Mouse (Mus musculus): Measurements from ENCODE around the gene Psmb5. TPM values are rescaled to one million over a fixed set of nuclear protein-coding genes. Genes with fewer than 3 reads are reported as not detected.

The Psmb5 gene
- polyA plus RNA-seq, 1 experiment from 2014 or later: 400 TPM

DNA sequence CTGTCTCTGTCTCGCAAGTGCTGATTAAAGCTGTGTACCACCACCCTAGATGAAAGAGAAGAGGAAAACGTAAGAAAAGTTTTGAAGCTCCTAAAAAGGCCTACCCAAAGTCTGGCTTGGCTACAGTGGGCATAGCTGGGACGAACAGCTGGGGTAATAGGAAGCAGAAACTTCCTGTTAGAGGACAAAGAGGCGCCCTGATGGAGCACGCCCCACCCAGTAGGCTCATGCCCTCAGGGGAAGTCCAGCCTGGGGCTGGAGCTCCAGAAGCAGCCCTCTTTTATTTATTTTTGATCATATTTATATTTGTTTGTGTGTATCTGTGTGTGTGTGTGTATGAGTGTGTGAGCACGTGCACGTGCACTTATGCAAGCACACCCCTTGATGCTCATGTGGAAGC is 38.2 kb downstream of the Psmb5 start:
- no peak for ATAC-seq (ENCODE audit: low FRiP score, low read depth)
- peaks cover 27% of the 10 kb centered on the region for H3K27me3 ChIP-seq
- no peak overlapping the region for H3K9ac ChIP-seq (replicated peaks)
- H3K4me2 ChIP-seq (replicated peaks): no peak overlapping the region
- no peak overlapping the region for H3K4me3 ChIP-seq
- peaks cover 25% of the 10 kb centered on the region for H3K4me1 ChIP-seq
- H3K9me3 ChIP-seq: no peaks in the 10 kb centered on the region
- WGBS: 92% methylated on average over 7 of the region's 7 CpGs
- H3K36me3 ChIP-seq: peaks cover 5% of the 10 kb centered on the region
- no peak overlapping the region for H3K27ac ChIP-seq (replicated peaks)

DNA sequence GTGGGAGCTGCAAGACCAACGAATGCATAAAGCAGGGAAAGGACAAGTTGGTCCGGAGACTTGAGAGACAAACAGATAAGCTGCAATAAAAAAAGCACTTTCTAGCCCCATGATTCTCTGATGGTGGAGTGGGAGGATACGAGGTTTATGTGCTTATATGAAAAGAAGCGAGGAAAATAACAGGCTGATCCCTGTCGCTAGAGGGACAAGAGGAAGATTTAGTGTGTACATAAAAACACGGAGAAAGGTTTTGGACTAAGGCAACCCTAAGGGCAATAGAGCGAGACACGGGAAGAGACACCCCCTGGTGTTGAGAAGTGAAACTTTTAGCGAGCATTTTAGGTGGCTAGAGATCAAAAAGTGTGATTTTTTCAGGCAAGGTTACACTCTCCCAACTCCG is 39.8 kb downstream of the Psmb5 start:
- no peak for ATAC-seq (ENCODE audit: low FRiP score, low read depth)
- H3K4me1 ChIP-seq: peaks cover 41% of the 10 kb centered on the region
- H3K9ac ChIP-seq (replicated peaks): peak overlapping the region; percentile 87; the same call in 1 of the 2 replicates
- WGBS: 2% methylated on average over 10 of the region's 10 CpGs
- peaks cover 31% of the 10 kb centered on the region for H3K27me3 ChIP-seq
- H3K4me2 ChIP-seq (replicated peaks): peak overlapping the region; percentile 76
- H3K4me3 ChIP-seq: peak overlapping the region; percentile 78
- H3K9me3 ChIP-seq: no peaks in the 10 kb centered on the region
- peak overlapping the region; percentile 82 for H3K27ac ChIP-seq (replicated peaks)
- no peaks in the 10 kb centered on the region for H3K36me3 ChIP-seq

DNA sequence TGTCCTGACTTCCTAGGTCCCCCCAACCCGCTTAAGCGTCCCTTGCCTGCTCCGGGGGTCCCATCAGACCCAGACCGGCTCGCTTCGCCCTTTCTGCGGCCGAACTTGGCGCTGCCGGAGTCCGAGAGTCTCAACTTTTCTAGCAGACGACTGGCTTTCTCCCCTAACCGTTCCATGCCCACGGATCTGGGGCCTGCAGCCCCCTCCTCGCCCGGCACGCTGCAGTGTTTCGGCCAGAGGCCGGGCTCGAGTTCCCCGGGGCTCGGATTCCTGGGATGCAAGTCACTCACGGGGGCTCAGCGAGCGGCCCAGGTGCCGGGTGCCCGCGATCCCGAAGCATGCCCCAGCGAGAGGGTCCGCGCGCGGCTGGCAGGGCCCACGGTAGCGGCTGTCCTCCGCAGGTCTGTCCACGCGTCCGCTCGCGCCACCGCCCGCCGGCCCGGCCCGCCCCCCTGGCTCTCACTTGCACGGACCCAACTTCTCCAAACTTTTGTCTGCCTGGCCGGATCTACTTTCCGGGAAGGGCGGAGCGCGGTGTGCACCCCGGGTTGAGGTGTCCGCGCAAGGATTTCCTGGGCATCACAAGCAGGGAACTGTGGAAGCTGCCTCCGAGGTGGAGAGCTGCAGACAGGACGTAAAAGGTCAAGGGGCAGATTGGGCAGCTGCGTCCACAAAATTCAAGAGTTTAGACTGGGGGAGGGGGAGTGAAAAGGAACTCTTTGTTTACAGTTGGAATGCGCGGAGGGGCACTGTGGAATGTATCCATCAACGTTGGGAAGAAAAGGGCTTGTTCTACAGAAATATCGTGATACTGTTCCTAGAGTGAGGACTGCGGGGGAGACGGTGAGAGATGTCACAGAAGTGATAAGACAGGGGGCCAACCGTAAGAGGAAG is 40.5 kb downstream of the Psmb5 start, which contains the start of gene Ajuba:
Gene Ajuba (minus strand): TSS at position 470 of the 894 bp plus-strand sequence.
- Histone ChIP-seq H3K4me2 (replicated peaks) (peak within 1 kb of the TSS; percentile 76), H3K27ac (replicated peaks) (peak within 1 kb of the TSS; percentile 82), H3K9ac (replicated peaks) (peak within 1 kb of the TSS; percentile 87), H3K27me3 (peaks cover 31% of the 10 kb centered on the region), H3K4me3 (peak within 1 kb of the TSS; percentile 78), H3K4me1 (peaks cover 48% of the 10 kb centered on the region), H3K36me3 (no peaks in the 10 kb centered on the region), H3K9me3 (no peaks in the 10 kb centered on the region)
- under 1% methylated on average over 66 of the region's 66 CpGs for WGBS
- ATAC-seq (ENCODE audit: low FRiP score, low read depth): peak; percentile 51

DNA sequence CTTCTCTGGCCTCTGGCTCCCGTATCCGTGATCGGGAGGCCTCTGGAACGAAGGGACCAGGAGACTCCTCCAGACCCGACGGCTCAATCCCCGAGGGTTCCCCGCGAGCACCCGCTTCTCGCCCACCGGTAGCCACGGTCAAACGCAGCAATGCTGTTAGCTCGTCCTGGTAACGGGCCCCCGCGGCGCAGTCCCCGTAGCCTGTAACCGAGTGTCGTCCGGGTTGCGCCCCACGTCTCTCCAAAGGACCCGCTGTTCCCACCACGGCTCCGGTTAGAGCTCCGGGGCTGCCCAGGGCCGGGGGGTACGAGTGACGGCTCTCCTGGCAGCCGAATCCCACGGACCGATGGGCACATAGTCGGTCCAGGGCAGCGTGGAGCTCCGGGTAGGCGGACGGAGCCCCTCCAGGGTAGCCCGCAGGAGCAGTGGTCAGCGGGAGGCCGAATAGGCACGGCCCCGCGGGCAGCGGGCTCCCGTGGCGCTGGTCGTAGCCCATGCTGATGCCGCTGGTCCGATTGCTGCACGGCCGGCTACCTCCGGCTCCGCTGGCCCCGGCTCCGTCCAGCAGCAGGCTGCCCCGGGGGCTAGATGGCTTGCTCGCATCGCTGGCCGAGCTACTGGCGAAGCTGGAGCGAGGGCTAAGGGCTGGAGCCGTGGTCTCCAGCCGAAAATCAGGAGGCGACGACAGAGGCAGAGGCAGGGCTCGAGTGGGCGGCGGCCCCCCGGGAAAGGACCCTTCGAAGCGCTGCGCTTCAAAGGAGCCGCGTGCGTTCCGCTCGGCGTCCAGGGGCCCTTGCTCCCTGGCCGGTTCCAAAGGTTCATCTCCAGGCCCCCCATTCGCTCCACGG is 41.4 kb downstream of the Psmb5 start:
- H3K4me3 ChIP-seq: peak overlapping the region; percentile 78
- H3K36me3 ChIP-seq: peaks cover 2% of the 10 kb centered on the region
- H3K27me3 ChIP-seq: peaks cover 31% of the 10 kb centered on the region
- WGBS: under 1% methylated on average over 80 of the region's 84 CpGs
- peak overlapping the region; percentile 87 for H3K9ac ChIP-seq (replicated peaks)
- ATAC-seq (ENCODE audit: low FRiP score, low read depth): peak; percentile 7; the same call in 1 of the 2 replicates
- peaks cover 57% of the 10 kb centered on the region for H3K4me1 ChIP-seq
- H3K9me3 ChIP-seq: no peaks in the 10 kb centered on the region
- H3K27ac ChIP-seq (replicated peaks): peak overlapping the region; percentile 82
- peak overlapping the region; percentile 76 for H3K4me2 ChIP-seq (replicated peaks)

DNA sequence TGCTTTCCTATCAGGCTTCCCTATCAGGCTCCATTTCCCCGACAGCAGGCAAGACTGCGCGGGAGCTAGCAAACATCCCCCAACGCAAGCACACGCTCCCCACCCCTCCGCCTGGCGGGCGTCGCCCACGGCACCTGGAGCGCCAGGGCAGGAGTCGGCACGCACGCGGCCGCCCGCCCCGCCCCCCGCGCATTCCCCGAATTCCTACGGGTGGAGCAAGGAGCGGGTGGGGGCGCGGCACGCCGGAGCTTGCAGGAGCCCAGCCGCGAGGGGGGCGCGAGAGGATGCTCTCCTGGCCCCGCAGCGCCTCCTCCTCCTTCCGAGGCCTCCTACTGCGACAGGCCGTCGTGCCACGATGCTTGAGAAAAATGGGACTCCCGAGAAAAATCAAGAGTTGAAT is 42.2 kb downstream of the Psmb5 start:
- Histone ChIP-seq H3K27me3 (peaks cover 31% of the 10 kb centered on the region), H3K9me3 (no peaks in the 10 kb centered on the region), H3K9ac (replicated peaks) (peak overlapping the region; percentile 87), H3K27ac (replicated peaks) (peak overlapping the region; percentile 20), H3K4me1 (peaks cover 60% of the 10 kb centered on the region), H3K4me3 (peak overlapping the region; percentile 78), H3K36me3 (peaks cover 10% of the 10 kb centered on the region), H3K4me2 (replicated peaks) (peak overlapping the region; percentile 76)
- under 1% methylated on average over 39 of the region's 39 CpGs for WGBS
- ATAC-seq (ENCODE audit: low FRiP score, low read depth): no peak

DNA sequence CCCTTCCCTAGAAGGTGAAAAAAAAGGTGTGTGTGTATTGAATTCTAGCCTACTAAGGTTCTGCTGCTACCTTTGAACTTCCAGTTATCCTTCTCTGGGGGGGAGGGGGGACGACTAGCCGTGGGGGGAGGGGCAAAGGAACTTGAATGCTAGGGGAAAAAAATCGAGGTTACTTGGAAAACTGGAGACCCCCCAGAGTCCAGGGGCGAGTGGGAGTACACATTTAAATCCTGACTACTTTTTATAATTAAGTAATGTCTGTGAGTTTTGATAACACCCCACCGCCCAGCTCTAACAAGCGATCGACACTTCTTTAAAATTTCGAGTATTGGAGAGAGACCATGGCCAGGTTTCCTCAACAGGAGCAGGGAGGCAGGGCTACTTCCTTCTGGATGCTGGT is 42.8 kb downstream of the Psmb5 start:
- Histone ChIP-seq H3K36me3 (peaks cover 12% of the 10 kb centered on the region), H3K9ac (replicated peaks) (peak overlapping the region; percentile 87), H3K4me1 (peaks cover 63% of the 10 kb centered on the region), H3K4me2 (replicated peaks) (peak overlapping the region; percentile 76), H3K27ac (replicated peaks) (peak overlapping the region; percentile 68; the same call in 1 of the 2 replicates), H3K4me3 (peak overlapping the region; percentile 78), H3K9me3 (no peaks in the 10 kb centered on the region), H3K27me3 (peaks cover 31% of the 10 kb centered on the region)
- 2% methylated on average over 8 of the region's 8 CpGs for WGBS
- no peak for ATAC-seq (ENCODE audit: low FRiP score, low read depth)

DNA sequence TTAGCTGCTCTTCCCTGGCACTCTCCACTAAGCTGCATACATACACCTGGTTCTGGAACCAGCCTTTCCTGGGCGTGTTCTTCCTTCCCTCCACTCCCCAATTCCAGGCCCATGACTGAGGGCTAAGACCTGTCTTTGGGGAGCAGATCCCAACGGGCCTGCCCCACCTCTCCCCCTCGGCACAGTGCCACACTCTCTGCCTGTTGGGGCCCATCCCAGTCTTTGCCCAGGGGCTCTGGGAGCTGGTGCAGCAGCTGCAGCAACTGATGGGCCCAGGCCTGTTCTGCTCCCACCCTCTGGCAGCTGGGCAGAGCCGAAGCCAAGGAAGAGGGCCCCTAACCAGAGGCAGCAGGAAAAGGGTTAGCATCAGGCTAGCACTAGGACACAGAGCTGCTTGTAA is 43.6 kb downstream of the Psmb5 start:
- H3K9me3 ChIP-seq: no peaks in the 10 kb centered on the region
- peaks cover 15% of the 10 kb centered on the region for H3K36me3 ChIP-seq
- peaks cover 31% of the 10 kb centered on the region for H3K27me3 ChIP-seq
- 6% methylated on average over 4 of the region's 4 CpGs for WGBS
- no peak for ATAC-seq (ENCODE audit: low FRiP score, low read depth)
- H3K9ac ChIP-seq (replicated peaks): peak overlapping the region; percentile 87
- peak overlapping the region; percentile 68 for H3K27ac ChIP-seq (replicated peaks)
- peak overlapping the region; percentile 76 for H3K4me2 ChIP-seq (replicated peaks)
- peaks cover 71% of the 10 kb centered on the region for H3K4me1 ChIP-seq
- peak overlapping the region; percentile 78 for H3K4me3 ChIP-seq

DNA sequence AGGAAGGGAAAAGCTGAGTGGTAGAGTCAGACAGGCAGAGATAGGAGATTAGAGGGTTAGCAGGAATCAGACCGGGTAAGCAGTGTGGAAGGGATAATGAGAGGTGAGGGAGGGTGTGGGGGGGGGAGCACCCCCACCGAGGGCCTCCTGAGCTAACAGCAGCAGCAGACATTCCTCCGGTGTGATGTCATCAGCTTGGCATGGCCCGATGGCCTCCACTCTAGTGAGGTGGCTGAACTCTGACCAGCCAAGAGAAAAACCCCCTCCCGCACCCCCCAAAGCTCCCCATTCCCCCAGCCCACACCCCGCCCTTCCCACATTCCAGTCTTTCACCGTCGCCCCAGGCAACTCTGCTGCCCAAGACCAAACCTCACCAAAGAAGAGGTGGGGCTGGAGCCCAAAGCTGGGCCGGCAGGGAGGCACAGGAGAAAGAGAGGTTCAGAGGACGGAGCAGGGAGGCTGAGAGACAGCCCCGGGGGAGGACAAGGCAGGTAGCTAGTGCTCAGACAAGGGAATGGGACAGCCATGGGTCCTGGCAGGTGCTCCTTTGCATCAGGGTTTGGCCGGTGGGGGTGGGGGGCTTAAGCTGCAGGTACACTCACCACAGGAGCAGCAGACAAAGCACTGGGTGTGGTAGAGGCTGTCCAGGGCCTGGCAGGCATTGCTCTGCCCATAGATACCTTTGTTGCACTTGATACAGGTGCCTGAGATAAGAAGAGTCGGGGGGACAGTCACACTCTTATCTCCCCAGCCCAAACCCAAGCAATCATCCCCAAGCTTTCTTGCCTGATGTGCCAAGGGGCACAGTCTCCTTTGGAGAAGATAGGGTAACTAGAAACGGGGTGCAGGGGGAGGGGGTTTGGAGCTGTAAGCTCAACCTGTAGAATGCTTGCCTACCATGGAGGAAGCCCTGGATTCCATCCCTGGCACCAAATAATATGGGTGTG is 44.8 kb downstream of the Psmb5 start:
- WGBS: 3% methylated on average over 14 of the region's 14 CpGs
- H3K27me3 ChIP-seq: peaks cover 31% of the 10 kb centered on the region
- H3K9ac ChIP-seq (replicated peaks): peak overlapping the region; percentile 87; the same call in 1 of the 2 replicates
- H3K4me2 ChIP-seq (replicated peaks): peak overlapping the region; percentile 76
- peaks cover 18% of the 10 kb centered on the region for H3K36me3 ChIP-seq
- H3K4me1 ChIP-seq: peaks cover 68% of the 10 kb centered on the region
- H3K4me3 ChIP-seq: peak overlapping the region; percentile 78
- peak overlapping the region; percentile 81 for H3K27ac ChIP-seq (replicated peaks)
- ATAC-seq (ENCODE audit: low FRiP score, low read depth): peak; percentile 59
- H3K9me3 ChIP-seq: no peaks in the 10 kb centered on the region

DNA sequence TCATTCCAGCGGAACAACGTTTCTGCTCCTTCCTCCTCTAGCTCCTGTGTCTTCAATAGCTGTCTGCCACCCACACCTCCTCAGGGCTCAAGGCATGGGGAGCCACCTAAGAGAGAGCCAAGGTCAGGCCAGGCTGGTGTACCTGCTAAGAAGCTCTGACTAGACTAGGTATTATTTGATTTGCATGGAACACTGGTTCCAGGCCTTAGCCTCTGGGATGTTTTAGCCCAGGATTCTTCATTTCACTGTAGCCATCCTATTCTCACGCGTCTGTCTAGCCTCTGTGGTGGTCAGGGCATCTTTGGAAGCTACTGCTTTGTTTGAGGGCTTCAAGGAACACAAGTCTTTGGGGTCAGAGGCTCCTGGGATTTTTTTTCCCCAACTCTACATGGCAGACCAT is 45.7 kb downstream of the Psmb5 start:
- Histone ChIP-seq H3K9me3 (no peaks in the 10 kb centered on the region), H3K9ac (replicated peaks) (no peak overlapping the region), H3K27me3 (peaks cover 28% of the 10 kb centered on the region), H3K4me2 (replicated peaks) (peak overlapping the region; percentile 76), H3K27ac (replicated peaks) (peak overlapping the region; percentile 81), H3K4me1 (peaks cover 67% of the 10 kb centered on the region), H3K4me3 (no peak overlapping the region), H3K36me3 (peaks cover 22% of the 10 kb centered on the region)
- ATAC-seq (ENCODE audit: low FRiP score, low read depth): no peak
- WGBS: 32% methylated on average over 4 of the region's 4 CpGs

DNA sequence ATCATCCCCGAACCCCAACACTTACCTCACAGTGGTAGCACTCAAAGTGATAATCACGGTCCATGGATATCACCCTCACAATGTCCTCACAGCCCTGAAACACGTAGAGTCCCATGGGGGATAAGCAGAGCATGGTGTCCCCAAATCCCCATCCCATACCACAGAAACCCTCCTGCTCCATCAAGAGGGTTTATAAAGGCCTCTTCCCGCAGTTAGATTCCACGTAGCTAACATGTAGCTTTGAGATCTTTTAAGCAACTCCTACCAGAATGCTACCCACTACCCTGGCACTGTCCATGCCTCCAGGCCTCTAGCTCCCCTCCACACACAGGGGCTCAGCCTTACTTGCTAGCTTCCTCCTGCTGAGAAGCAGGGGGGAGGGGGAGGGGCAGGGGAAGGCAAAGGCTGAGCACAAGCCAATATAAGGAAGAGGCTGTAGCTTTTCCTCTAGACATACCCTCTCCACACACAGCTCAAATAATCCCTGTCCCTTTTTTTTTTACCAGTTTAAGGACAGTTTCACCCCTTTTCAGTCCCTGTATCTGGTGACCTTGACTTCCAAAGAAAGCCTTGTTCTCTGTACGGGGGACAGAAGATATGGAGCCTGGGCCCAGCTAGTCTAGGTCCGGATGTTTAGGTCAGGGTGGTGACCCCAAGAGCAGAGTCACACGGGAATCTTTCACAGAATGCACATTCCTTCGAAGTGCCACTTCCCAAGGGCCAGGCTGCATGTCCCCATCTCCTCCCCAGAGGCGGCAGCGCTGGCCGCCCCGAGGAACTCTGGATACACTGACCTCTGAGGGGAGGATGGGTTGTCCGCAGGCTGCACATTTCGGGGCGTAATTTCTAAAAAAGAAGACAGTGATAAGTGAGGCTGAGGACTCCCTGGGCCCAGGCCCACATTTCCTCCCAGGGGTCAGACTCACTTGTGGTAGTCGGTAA is 48.1 kb downstream of the Psmb5 start:
- WGBS: 59% methylated on average over 17 of the region's 17 CpGs
- Histone ChIP-seq H3K27ac (replicated peaks) (0 out of 2 replicates have a peak overlapping the region, but pooled peaks have one; percentile 15), H3K4me3 (no peak overlapping the region)

More for the DNA sequence above, 48.1 kb downstream of the Psmb5 start:
- Histone ChIP-seq H3K36me3 (peaks cover 27% of the 10 kb centered on the region), H3K9ac (replicated peaks) (peak overlapping the region; percentile 12; the same call in 1 of the 2 replicates), H3K9me3 (no peaks in the 10 kb centered on the region), H3K4me1 (peaks cover 48% of the 10 kb centered on the region), H3K4me2 (replicated peaks) (no peak overlapping the region), H3K27me3 (0 out of 2 replicates have a peak, but pooled peaks cover 4% of the 10 kb centered on the region)
- ATAC-seq (ENCODE audit: low FRiP score, low read depth): no peak
